Comparison of ENCODE assay signal across 34 mouse cellular contexts in genomic region chr1:131092846-131093245, GRCm38 (mm10). TPM values are rescaled to one million over a fixed set of nuclear protein-coding genes. Genes with fewer than 3 reads are reported as not detected.
DNase-seq lines count a peak whose midpoint lies in the region; ATAC-seq and TF ChIP-seq lines count a peak whose summit lies in the region.
"Had no signal": no experiment of that assay in that cellular context is flagged by ENCODE, and none has a peak within 500 bp of the region (broad histone marks: within the 10 kb centered on the region; RNA-seq: fewer than 3 reads in every experiment).

No protein-coding gene starts in this region.

- H3K4me3 ChIP-seq in gastrocnemius, adult 2 months = peak overlapping the region; percentile 29; the same call in 1 of the 2 replicates
- no peak overlapping the region for H3K4me3 ChIP-seq in heart, embryonic 13.5 days
- H3K4me3 ChIP-seq in kidney, adult 2 months (ENCODE audit: insufficient read depth, low read depth, low read length) = no peak overlapping the region
- H3K4me3 ChIP-seq in kidney, embryonic 14.5 days (ENCODE audit: low read length) = no peak overlapping the region
- H3K4me3 ChIP-seq in bone marrow, adult 2 months (replicated peaks; ENCODE audit: control insufficient read depth, low read depth, low read length) = no peak overlapping the region
- H3K4me3 ChIP-seq: embryonic facial prominence, embryonic 10.5 days; embryonic facial prominence, embryonic 15.5 days; forebrain, embryonic 12.5 days; hindbrain, embryonic 13.5 days; kidney, embryonic 15.5 days; liver, embryonic 13.5 days; midbrain, embryonic 10.5 days; midbrain, embryonic 15.5 days; neural tube, embryonic 15.5 days; stomach, embryonic 15.5 days had no signal

- no peaks in the 10 kb centered on the region for H3K9me3 ChIP-seq in heart, embryonic 13.5 days
- H3K9me3 ChIP-seq in kidney, embryonic 14.5 days (ENCODE audit: control insufficient read depth, low read length) = no peaks in the 10 kb centered on the region
- H3K9me3 ChIP-seq: embryonic facial prominence, embryonic 10.5 days; embryonic facial prominence, embryonic 15.5 days; forebrain, embryonic 12.5 days; hindbrain, embryonic 13.5 days; kidney, embryonic 15.5 days; liver, embryonic 13.5 days; midbrain, embryonic 10.5 days; midbrain, embryonic 15.5 days; neural tube, embryonic 15.5 days; stomach, embryonic 15.5 days had no signal

- DNase-seq in gastrocnemius, adult 2 months = no peak
- DNase-seq in gastrocnemius, adult 8-10 months (ENCODE audit: low spot score in 2 of 2) = no peak
- DNase-seq in heart, adult 11 months = no peak
- DNase-seq in kidney, adult 2 months = peak; percentile 72
- DNase-seq: adrenal gland, adult 2 months; adrenal gland, postnatal 36 days; cerebellum, adult 8-10 months; cerebellum, postnatal 25 days; forebrain, postnatal 0 days; gastrocnemius, postnatal 14 days; layer of hippocampus, postnatal 36 days; left cerebral cortex, postnatal 4 days; liver, embryonic 13.5 days; lung, adult 2 months; lung, postnatal 10 days; retina, postnatal 1 day; right cerebral cortex, postnatal 25 days; thymus, postnatal 14 days had no signal

- 83% methylated on average over 3 of the region's 3 CpGs for WGBS in heart, embryonic 13.5 days
- WGBS in kidney, adult 2 months = 61% methylated on average over 3 of the region's 3 CpGs
- 90% methylated on average over 3 of the region's 3 CpGs for WGBS in kidney, embryonic 14.5 days
- 85% methylated on average over 3 of the region's 3 CpGs for WGBS in bone marrow, adult 2 months

- H3K9ac ChIP-seq in heart, embryonic 13.5 days = peak overlapping the region; percentile 41; the same call in 1 of the 2 replicates
- no peak overlapping the region for H3K9ac ChIP-seq in kidney, embryonic 14.5 days (ENCODE audit: low read depth, low read length)
- H3K9ac ChIP-seq: embryonic facial prominence, embryonic 15.5 days; forebrain, embryonic 12.5 days; forebrain, postnatal 0 days; hindbrain, embryonic 13.5 days; kidney, embryonic 15.5 days; liver, embryonic 13.5 days; midbrain, embryonic 15.5 days; neural tube, embryonic 15.5 days; stomach, embryonic 15.5 days had no signal

- no peaks in the 10 kb centered on the region for H3K27me3 ChIP-seq in heart, embryonic 13.5 days (replicated peaks)
- no peaks in the 10 kb centered on the region for H3K27me3 ChIP-seq in kidney, adult 2 months (replicated peaks; ENCODE audit: control insufficient read depth, insufficient read depth, low read length)
- no peaks in the 10 kb centered on the region for H3K27me3 ChIP-seq in kidney, embryonic 14.5 days (ENCODE audit: control insufficient read depth, insufficient read depth, low read length)
- H3K27me3 ChIP-seq: CH12.LX; embryonic facial prominence, embryonic 15.5 days; forebrain, embryonic 12.5 days; hindbrain, embryonic 13.5 days; kidney, embryonic 15.5 days; midbrain, embryonic 15.5 days; neural tube, embryonic 15.5 days; stomach, embryonic 15.5 days had no signal

- peak overlapping the region; percentile 6; the same call in 1 of the 2 replicates for H3K4me2 ChIP-seq in heart, embryonic 13.5 days
- H3K4me2 ChIP-seq in kidney, embryonic 14.5 days (replicated peaks; ENCODE audit: low read depth, low read length) = no peak overlapping the region
- H3K4me2 ChIP-seq: embryonic facial prominence, embryonic 15.5 days; forebrain, embryonic 12.5 days; hindbrain, embryonic 13.5 days; kidney, embryonic 15.5 days; liver, embryonic 13.5 days; midbrain, embryonic 15.5 days; neural tube, embryonic 15.5 days; stomach, embryonic 15.5 days had no signal

- no peak for TF ChIP-seq POLR2A in kidney, adult 2 months (IDR thresholded peaks at IDR 0.05; ENCODE audit: low read depth, low read length)
- TF ChIP-seq POLR2A in bone marrow, adult 2 months (IDR thresholded peaks at IDR 0.05; ENCODE audit: borderline replicate concordance, control insufficient read depth, low read depth, low read length) = no peak

- peak overlapping the region; percentile 93 for H3K27ac ChIP-seq in gastrocnemius, adult 2 months
- H3K27ac ChIP-seq in heart, embryonic 13.5 days (replicated peaks) = peak overlapping the region; percentile 63
- H3K27ac ChIP-seq in kidney, adult 2 months (ENCODE audit: insufficient read depth, low read depth, low read length) = no peak overlapping the region
- no peak overlapping the region for H3K27ac ChIP-seq in kidney, embryonic 14.5 days (ENCODE audit: low read depth, low read length)
- peak overlapping the region; percentile 36 for H3K27ac ChIP-seq in bone marrow, adult 2 months (ENCODE audit: control insufficient read depth, insufficient read depth, low read depth, low read length, poor library complexity)
- H3K27ac ChIP-seq: embryonic facial prominence, embryonic 10.5 days; embryonic facial prominence, embryonic 15.5 days; forebrain, embryonic 12.5 days; hindbrain, embryonic 13.5 days; kidney, embryonic 15.5 days; liver, embryonic 13.5 days; macrophage; midbrain, embryonic 10.5 days; midbrain, embryonic 15.5 days; neural tube, embryonic 15.5 days; stomach, embryonic 15.5 days had no signal

- no peaks in the 10 kb centered on the region for H3K36me3 ChIP-seq in heart, embryonic 13.5 days
- no peaks in the 10 kb centered on the region for H3K36me3 ChIP-seq in kidney, adult 2 months (ENCODE audit: control insufficient read depth, insufficient read depth, low read length)
- no peaks in the 10 kb centered on the region for H3K36me3 ChIP-seq in kidney, embryonic 14.5 days (ENCODE audit: control insufficient read depth, insufficient read depth, low read length)
- H3K36me3 ChIP-seq: embryonic facial prominence, embryonic 15.5 days; forebrain, embryonic 12.5 days; hindbrain, embryonic 13.5 days; kidney, embryonic 15.5 days; liver, embryonic 13.5 days; midbrain, embryonic 15.5 days; neural tube, embryonic 15.5 days; stomach, embryonic 15.5 days had no signal

- peaks cover 85% of the 10 kb centered on the region for H3K4me1 ChIP-seq in heart, embryonic 13.5 days
- peaks cover 70% of the 10 kb centered on the region for H3K4me1 ChIP-seq in kidney, adult 2 months (ENCODE audit: control insufficient read depth, insufficient read depth, low read length)
- H3K4me1 ChIP-seq in kidney, embryonic 14.5 days (ENCODE audit: control insufficient read depth, insufficient read depth, low read length) = peaks cover 66% of the 10 kb centered on the region
- peaks cover 32% of the 10 kb centered on the region for H3K4me1 ChIP-seq in bone marrow, adult 2 months (ENCODE audit: control insufficient read depth, insufficient read depth, low read length)

- no peak for ATAC-seq in heart, embryonic 13.5 days (ENCODE audit: extremely low read depth, insufficient number of reproducible peaks, low FRiP score, low TSS enrichment)
- ATAC-seq in kidney, embryonic 14.5 days (ENCODE audit: low FRiP score, low TSS enrichment) = no peak
- ATAC-seq: activated CD4-positive, CD25-positive, alpha-beta regulatory T cell, adult 4 months; forebrain, postnatal 0 days; intestine, embryonic 16.5 days; midbrain, embryonic 15.5 days had no signal

- no peak for TF ChIP-seq CTCF in gastrocnemius, adult 2 months (IDR thresholded peaks at IDR 0.05)
- TF ChIP-seq CTCF in kidney, adult 2 months (conservative IDR thresholded peaks at IDR 0.05; ENCODE audit: insufficient read depth, insufficient read length, low read depth, low read length) = no peak
- no peak for TF ChIP-seq CTCF in bone marrow, adult 2 months (IDR thresholded peaks at IDR 0.05; ENCODE audit: control insufficient read depth, insufficient read depth, low read length)

- intact Hi-C loops in gastrocnemius, adult 2 months (cut with DNase I) = no loop called here

RNA-seq across cellular contexts. Expression of gene Mapkapk2, which starts 4.8 kb away (rescaled TPM):
- 100 to 1,000 TPM; 203 to 251 TPM for total RNA-seq in gastrocnemius, adult 2 months (2021)
- 100 to 1,000 TPM; 215 to 257 (median 231) TPM for total RNA-seq in gastrocnemius, adult 8-10 months (2022)
- 60.0 and 62.0 TPM in 2 replicates for polyA plus RNA-seq in heart, embryonic 13.5 days (2015; fragmentation: Nextera tagmentation; extraction: Ambion mirVana)
- polyA plus RNA-seq in kidney, adult 2 months (2012; rRNA removed) = 95.3 and 99.5 TPM in 2 replicates
- polyA plus RNA-seq in kidney, embryonic 14.5 days (2014; fragmentation: Nextera tagmentation; extraction: Ambion mirVana) = 59.9 and 62.8 TPM in 2 replicates
- polyA plus RNA-seq in bone marrow, adult 2 months (2011; ENCODE audit: insufficient read depth, insufficient read length, low replicate concordance, missing spikeins) = 22.7 and 38.1 TPM in 2 replicates

RNA-seq across cellular contexts. Expression of gene Dyrk3, which starts 45.3 kb away (rescaled TPM):
- total RNA-seq in gastrocnemius, adult 2 months (2021) = not detected
- not detected for total RNA-seq in gastrocnemius, adult 8-10 months (2022)
- polyA plus RNA-seq in heart, embryonic 13.5 days (2015; fragmentation: Nextera tagmentation; extraction: Ambion mirVana) = 3.2 and 4.5 TPM in 2 replicates
- 0.94 and 1.4 TPM in 2 replicates for polyA plus RNA-seq in kidney, adult 2 months (2012; rRNA removed)
- polyA plus RNA-seq in kidney, embryonic 14.5 days (2014; fragmentation: Nextera tagmentation; extraction: Ambion mirVana) = 6.0 and 6.3 TPM in 2 replicates
- polyA plus RNA-seq in bone marrow, adult 2 months (2011; ENCODE audit: insufficient read depth, insufficient read length, low replicate concordance, missing spikeins) = 7.5 and 13.4 TPM in 2 replicates

Comparison
In these comparisons a context has a peak if more than half of its experiments do, and no peak if none do; other contexts are left out.
1. H3K27ac ChIP-seq: peak in gastrocnemius, adult 2 months (single experiment), heart, embryonic 13.5 days (single experiment) and bone marrow, adult 2 months (single experiment); none in kidney, adult 2 months (single experiment) and kidney, embryonic 14.5 days (single experiment).